In genomic region chr19:28836651-28837410, GRCm38 (mm10) we compare ENCODE assay signal across 12 mouse cellular contexts. TPM values are rescaled to one million over a fixed set of nuclear protein-coding genes. Genes with fewer than 3 reads are reported as not detected.
DNase-seq lines count a peak whose midpoint lies in the region; ATAC-seq lines count a peak whose summit lies in the region.
"Had no signal": no experiment of that assay in that cellular context is flagged by ENCODE, and none has a peak within 500 bp of the region (broad histone marks: within the 10 kb centered on the region; RNA-seq: fewer than 3 reads in every experiment).

No protein-coding gene starts in this region.

- H3K36me3 ChIP-seq in kidney, embryonic 14.5 days (ENCODE audit: control insufficient read depth, insufficient read depth, low read length) = no peaks in the 10 kb centered on the region
- no peaks in the 10 kb centered on the region for H3K36me3 ChIP-seq in intestine, embryonic 15.5 days
- H3K36me3 ChIP-seq: limb, embryonic 10.5 days had no signal

- no peak for ATAC-seq in kidney, embryonic 14.5 days (ENCODE audit: low FRiP score, low TSS enrichment)
- no peak for ATAC-seq in intestine, embryonic 15.5 days
- ATAC-seq: liver, postnatal 0 days had no signal

- no peak overlapping the region for H3K9ac ChIP-seq in kidney, embryonic 14.5 days (ENCODE audit: low read depth, low read length)
- H3K9ac ChIP-seq in intestine, embryonic 15.5 days = no peak overlapping the region
- H3K9ac ChIP-seq: liver, postnatal 0 days had no signal

- no peak overlapping the region for H3K4me2 ChIP-seq in kidney, embryonic 14.5 days (replicated peaks; ENCODE audit: low read depth, low read length)
- no peak overlapping the region for H3K4me2 ChIP-seq in intestine, embryonic 15.5 days (replicated peaks)

- 0 out of 2 replicates have a peak, but pooled peaks cover 3% of the 10 kb centered on the region for H3K4me1 ChIP-seq in kidney, embryonic 14.5 days (ENCODE audit: control insufficient read depth, insufficient read depth, low read length)
- no peaks in the 10 kb centered on the region for H3K4me1 ChIP-seq in intestine, embryonic 15.5 days (replicated peaks)

- 75% methylated on average over 11 of the region's 11 CpGs for WGBS in kidney, embryonic 14.5 days
- WGBS in intestine, embryonic 15.5 days = 68% methylated on average over 11 of the region's 11 CpGs

- H3K27me3 ChIP-seq in kidney, embryonic 14.5 days (ENCODE audit: control insufficient read depth, insufficient read depth, low read length) = peaks cover 19% of the 10 kb centered on the region
- H3K27me3 ChIP-seq in intestine, embryonic 15.5 days (replicated peaks) = peaks cover 17% of the 10 kb centered on the region

- DNase-seq in kidney, adult 11 months = peak; percentile 85
- peak; percentile 24 for DNase-seq in brain, adult 2 months (ENCODE audit: low read depth, low spot score)
- DNase-seq in cerebellum, adult 9-10 months = peak; percentile 15
- peak; percentile 49 for DNase-seq in kidney, postnatal 10 days
- no peak for DNase-seq in retina, postnatal 1 day
- no peak for DNase-seq in thymus, postnatal 4 days
- DNase-seq: gastrocnemius, postnatal 10 days; liver, postnatal 0 days had no signal

- H3K4me3 ChIP-seq in kidney, embryonic 14.5 days (ENCODE audit: low read length) = no peak overlapping the region
- H3K4me3 ChIP-seq in intestine, embryonic 15.5 days (replicated peaks) = no peak overlapping the region
- H3K4me3 ChIP-seq: erythroblast, embryonic 14.5 days; limb, embryonic 10.5 days had no signal

- no peak overlapping the region for H3K27ac ChIP-seq in kidney, embryonic 14.5 days (ENCODE audit: low read depth, low read length)
- H3K27ac ChIP-seq in intestine, embryonic 15.5 days = no peak overlapping the region
- H3K27ac ChIP-seq: limb, embryonic 10.5 days had no signal

- H3K9me3 ChIP-seq in kidney, embryonic 14.5 days (ENCODE audit: control insufficient read depth, low read length) = no peaks in the 10 kb centered on the region
- H3K9me3 ChIP-seq in intestine, embryonic 15.5 days = no peaks in the 10 kb centered on the region
- H3K9me3 ChIP-seq: limb, embryonic 10.5 days had no signal

RNA-seq across cellular contexts. Expression of gene Slc1a1, which starts 2.0 kb away (rescaled TPM):
- 1.2 and 1.3 TPM in 2 replicates for polyA plus RNA-seq in kidney, embryonic 14.5 days (2014; fragmentation: Nextera tagmentation; extraction: Ambion mirVana)
- polyA plus RNA-seq in intestine, embryonic 15.5 days (2015; fragmentation: Nextera tagmentation; extraction: Ambion mirVana) = 0.74 and 0.97 TPM in 2 replicates
- polyA plus RNA-seq: erythroblast, embryonic 14.5 days had no signal

Comparison
In these comparisons a context has a peak if more than half of its experiments do, and no peak if none do; other contexts are left out.
1. DNase-seq: peak in kidney, adult 11 months (single experiment), brain, adult 2 months (single experiment), cerebellum, adult 9-10 months (single experiment) and kidney, postnatal 10 days (single experiment); none in retina, postnatal 1 day (single experiment) and thymus, postnatal 4 days (single experiment).